Mouse (Mus musculus): ENCODE results near the gene Zfp566. TPM values are rescaled to one million over a fixed set of nuclear protein-coding genes. Genes with fewer than 3 reads are reported as not detected.

Zfp566 gene
- polyA plus RNA-seq, 1 experiment from 2014 or later: 2.0 TPM

DNA sequence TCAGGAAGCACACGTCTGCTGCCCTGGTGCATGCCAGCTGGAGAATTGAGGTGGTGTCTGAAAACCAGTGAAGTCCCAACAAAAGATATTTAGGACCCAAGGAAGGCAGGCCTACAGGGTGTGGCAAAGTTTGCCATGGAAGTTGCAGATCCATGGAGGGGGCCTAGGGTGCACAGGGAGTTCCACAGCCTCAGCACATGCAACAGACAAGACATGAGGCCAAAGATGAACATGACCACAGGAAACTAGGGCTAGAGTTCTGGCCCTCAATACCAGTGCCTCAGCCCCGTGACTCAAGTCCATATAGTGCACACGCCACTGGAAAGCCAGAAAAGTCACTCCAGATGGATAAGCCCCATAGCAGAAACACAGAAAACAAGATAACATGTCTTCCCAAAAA is 61.8 kb downstream of the Zfp566 start:
- Histone ChIP-seq H3K4me3 (ENCODE audit: inconsistent target) (no peak overlapping the region), H3K79me2 (ENCODE audit: inconsistent target) (no peaks in the 10 kb centered on the region), H3K36me3 (ENCODE audit: inconsistent target) (peaks cover 7% of the 10 kb centered on the region), H3K27ac (no peak overlapping the region)
- WGBS (ENCODE audit: missing documents): 88% methylated on average over 3 of the region's 3 CpGs

Other genes with a start within 250 kb of the Zfp566 start
- gene Zfp940, start 236.9 kb downstream of the Zfp566 start, polyA plus RNA-seq (2018): 0.31 to 0.79 TPM (median 0.50 TPM) in 3 replicates
- gene Zfp420, start 230.5 kb downstream of the Zfp566 start, polyA plus RNA-seq (2018): 2.0 to 2.8 TPM (median 2.5 TPM) in 3 replicates
- gene Zfp27, start 184.0 kb downstream of the Zfp566 start, polyA plus RNA-seq (2018): 2.9 to 5.0 TPM (median 3.6 TPM) in 3 replicates
- 1.3 to 2.7 TPM (median 1.6 TPM) in 3 replicates for gene Zfp383, start 182.3 kb downstream of the Zfp566 start, polyA plus RNA-seq (2018)
- gene Zfp74, start 136.4 kb downstream of the Zfp566 start, polyA plus RNA-seq (2018): 4.4 to 6.4 TPM (median 5.5 TPM) in 3 replicates
- 2.6 to 4.6 TPM (median 2.8 TPM) in 3 replicates for gene Zfp568, start 106.6 kb downstream of the Zfp566 start, polyA plus RNA-seq (2018)
- gene Zfp14, start 39.1 kb downstream of the Zfp566 start, polyA plus RNA-seq (2018): 1.3 to 1.7 TPM (median 1.5 TPM) in 3 replicates
- 2.3 to 2.6 TPM (median 2.5 TPM) in 3 replicates for gene Zfp82, start 17.6 kb downstream of the Zfp566 start, polyA plus RNA-seq (2018)
- not detected in 3 replicates for gene Gm26920, start 117 bp downstream of the Zfp566 start, polyA plus RNA-seq (2018)
- gene Zfp260, start 4.2 kb upstream of the Zfp566 start, polyA plus RNA-seq (2018): 12.5 to 26.3 TPM (median 21.7 TPM) in 3 replicates
- gene Zfp382, start 31.4 kb upstream of the Zfp566 start, polyA plus RNA-seq (2018): 4.3 to 6.3 TPM (median 4.8 TPM) in 3 replicates
- 17.2 to 34.1 TPM (median 30.3 TPM) in 3 replicates for gene Zfp146, start 79.2 kb upstream of the Zfp566 start, polyA plus RNA-seq (2018)
- 6.1 to 9.1 TPM (median 8.4 TPM) in 3 replicates for gene Cox7a1, start 93.6 kb upstream of the Zfp566 start, polyA plus RNA-seq (2018)
- 404 to 602 TPM (median 510 TPM) in 3 replicates for gene Capns1, start 108.3 kb upstream of the Zfp566 start, polyA plus RNA-seq (2018)
- 34.2 to 47.5 TPM (median 41.3 TPM) in 3 replicates for gene Polr2i, start 141.4 kb upstream of the Zfp566 start, polyA plus RNA-seq (2018)
- gene Tbcb, start 141.7 kb upstream of the Zfp566 start, polyA plus RNA-seq (2018): 57.6 to 136 TPM (median 89.3 TPM) in 3 replicates
- gene Ovol3, start 145.2 kb upstream of the Zfp566 start, polyA plus RNA-seq (2018): not detected in 3 replicates
- 0.34 to 0.72 TPM in 2 of 3 replicates, not detected in the other for gene Thap8, start 189.6 kb upstream of the Zfp566 start, polyA plus RNA-seq (2018)
- gene Wdr62, start 189.9 kb upstream of the Zfp566 start, polyA plus RNA-seq (2018): 10.4 to 24.4 TPM (median 15.1 TPM) in 3 replicates
- gene Clip3, start 201.2 kb upstream of the Zfp566 start, polyA plus RNA-seq (2018): 0.07 to 0.59 TPM in 2 of 3 replicates, not detected in the other
- gene Alkbh6, start 218.2 kb upstream of the Zfp566 start, polyA plus RNA-seq (2018): 16.1 to 25.9 TPM (median 25.1 TPM) in 3 replicates
- 0.30 to 0.82 TPM (median 0.74 TPM) in 3 replicates for gene Syne4, start 224.3 kb upstream of the Zfp566 start, polyA plus RNA-seq (2018)
- 0.33 to 0.57 TPM (median 0.33 TPM) in 3 replicates for gene E130208F15Rik, start 231.2 kb upstream of the Zfp566 start, polyA plus RNA-seq (2018)
- gene Sdhaf1, start 233.4 kb upstream of the Zfp566 start, polyA plus RNA-seq (2018): 4.6 to 6.7 TPM (median 5.0 TPM) in 3 replicates